Mouse (Mus musculus): ENCODE data around the gene Eefsec. TPM values are rescaled to one million over a fixed set of nuclear protein-coding genes. Genes with fewer than 3 reads are reported as not detected.
A peak's percentile ranks its signal among the peaks of the same experiment; 100 is the strongest.

Eefsec gene
- total RNA-seq, 2 experiments from 2014 or later, result 21.4 to 23.5 TPM

DNA sequence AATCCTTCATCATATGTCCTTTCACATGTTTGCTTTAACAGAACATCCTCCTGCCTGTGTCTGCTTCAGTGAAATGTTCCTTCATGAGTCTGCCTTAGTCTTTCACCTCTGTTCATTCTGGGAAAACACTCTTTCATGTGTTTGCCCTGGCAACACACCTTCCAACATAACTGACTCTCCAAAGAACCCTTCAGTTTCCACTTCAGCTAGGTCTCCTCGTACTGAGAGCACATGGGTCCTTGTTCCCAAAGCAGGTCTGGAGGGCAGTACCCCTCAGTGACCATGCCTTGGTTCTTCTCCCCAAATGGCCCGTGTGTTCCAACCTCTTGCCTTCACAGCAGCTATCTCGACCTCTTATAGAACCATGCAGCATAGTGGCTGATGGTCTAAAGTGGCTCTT, 179.3 kb downstream of the Eefsec start:
- DNase-seq (ENCODE audit: low spot score in 2 of 2), result no peak

GRCm38 (mm10) chr6:88266055-88266454, 180.3 kb downstream of the Eefsec start:
- no peak for DNase-seq (ENCODE audit: low spot score in 2 of 2)

GRCm38 (mm10) chr6:88265355-88265754, 181.0 kb downstream of the Eefsec start:
- no peak for DNase-seq (ENCODE audit: low spot score in 2 of 2)

- peak; percentile 24 to 64 for DNase-seq (ENCODE audit: low spot score in 2 of 2)
Observed at GRCm38 (mm10) chr6:88262160-88262559, 184.2 kb downstream of the Eefsec start.

- DNase-seq (ENCODE audit: low spot score in 2 of 2), result no peak
Observed at GRCm38 (mm10) chr6:88260645-88261044, 185.7 kb downstream of the Eefsec start.

GRCm38 (mm10) chr6:88259621-88260020, 186.7 kb downstream of the Eefsec start:
- no peak for DNase-seq (ENCODE audit: low spot score in 2 of 2)

GRCm38 (mm10) chr6:88255435-88255834, 190.9 kb downstream of the Eefsec start:
- DNase-seq (ENCODE audit: low spot score in 2 of 2), result no peak

DNA sequence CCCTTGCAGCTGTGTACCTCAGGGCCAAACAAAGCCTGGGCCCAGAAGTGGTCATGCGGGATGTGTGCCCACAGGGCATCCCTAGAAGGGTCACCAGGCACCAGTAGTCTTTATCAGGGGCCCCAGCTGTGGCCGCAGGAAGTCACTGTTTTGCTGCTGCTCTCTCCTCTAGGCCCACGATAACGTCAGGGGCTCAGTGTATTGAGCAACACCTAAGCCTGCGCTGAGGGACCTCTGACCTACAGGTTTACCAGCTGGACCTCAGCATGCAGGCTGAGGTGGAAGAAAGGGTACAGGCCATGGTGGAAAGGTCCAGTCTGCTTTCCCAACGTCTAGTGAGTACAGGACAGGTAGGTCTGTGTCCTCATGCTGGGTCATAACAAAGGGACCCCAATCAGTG, 192.3 kb downstream of the Eefsec start:
- DNase-seq (ENCODE audit: low spot score in 2 of 2), result no peak

GRCm38 (mm10) chr6:88251798-88252478, 194.4 kb downstream of the Eefsec start:
- no peak for DNase-seq (ENCODE audit: low spot score in 2 of 2)

GRCm38 (mm10) chr6:88251396-88251795, 194.9 kb downstream of the Eefsec start:
- DNase-seq (ENCODE audit: low spot score in 2 of 2), result no peak

- DNase-seq (ENCODE audit: low spot score in 2 of 2), result no peak
Observed at GRCm38 (mm10) chr6:88249231-88249630, 197.1 kb downstream of the Eefsec start.

DNA sequence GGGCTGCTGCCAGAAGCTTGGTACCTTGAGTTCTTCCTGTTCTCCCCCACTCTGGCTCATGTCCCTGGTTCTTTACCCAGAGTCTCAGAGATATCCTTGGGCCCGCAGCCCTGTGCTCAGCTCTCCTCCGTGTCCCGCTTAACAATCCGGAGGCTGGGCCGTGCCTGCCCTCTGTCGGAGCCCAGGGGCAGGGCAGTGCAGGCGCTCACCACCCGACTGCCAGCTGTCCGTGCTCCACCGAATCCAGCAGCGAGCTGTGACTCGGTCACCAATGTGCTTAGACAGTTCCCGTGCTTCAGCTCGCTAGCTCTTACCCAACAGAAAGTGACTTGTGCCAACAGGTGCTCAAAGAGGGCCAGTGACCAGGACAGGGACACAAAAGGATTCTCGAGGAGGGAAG, 203.7 kb downstream of the Eefsec start:
- DNase-seq (ENCODE audit: low spot score in 2 of 2), result peak; percentile 28 to 40

DNA sequence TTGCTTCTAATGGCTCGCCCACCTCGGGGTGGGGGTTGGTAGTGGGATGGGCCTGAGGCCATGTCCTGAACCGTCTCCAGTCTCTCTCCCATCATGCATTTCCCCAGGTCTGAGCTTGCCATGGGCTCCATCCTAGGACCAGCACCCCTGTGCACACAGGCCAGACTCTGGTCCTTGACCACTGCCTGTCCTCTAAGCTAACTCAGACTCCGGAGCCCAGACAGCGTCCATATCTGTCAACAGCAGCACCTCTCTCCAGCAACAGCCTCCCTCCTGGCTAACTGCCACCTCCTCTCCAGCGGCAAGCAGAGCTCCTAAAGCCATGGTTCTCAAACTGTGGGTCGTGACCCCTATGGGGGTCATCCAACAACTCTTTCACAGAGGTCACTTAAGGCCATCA, 209.8 kb downstream of the Eefsec start:
- DNase-seq (ENCODE audit: low spot score in 2 of 2), result no peak

DNA sequence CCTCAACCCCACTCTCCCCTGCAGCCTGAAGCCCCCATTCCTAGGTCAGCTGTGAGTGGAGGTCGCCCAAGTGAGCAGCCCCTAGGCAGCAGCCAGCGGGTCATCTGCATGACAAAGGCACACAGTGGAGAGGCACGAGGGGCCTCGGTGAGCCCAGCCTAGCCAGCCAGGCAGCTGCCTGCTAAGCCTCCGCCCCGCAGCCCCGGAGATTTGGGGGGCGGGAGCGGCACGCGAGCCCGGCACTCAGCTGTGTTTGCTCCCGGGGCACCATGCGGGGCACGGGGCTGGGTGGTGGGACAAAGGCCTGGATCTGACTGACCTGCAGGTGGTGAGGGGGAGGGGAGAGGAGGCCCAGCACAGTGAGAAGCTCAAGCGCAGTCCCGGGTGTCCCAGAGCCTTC, 210.4 kb downstream of the Eefsec start:
- DNase-seq (ENCODE audit: low spot score in 2 of 2), result no peak

DNA sequence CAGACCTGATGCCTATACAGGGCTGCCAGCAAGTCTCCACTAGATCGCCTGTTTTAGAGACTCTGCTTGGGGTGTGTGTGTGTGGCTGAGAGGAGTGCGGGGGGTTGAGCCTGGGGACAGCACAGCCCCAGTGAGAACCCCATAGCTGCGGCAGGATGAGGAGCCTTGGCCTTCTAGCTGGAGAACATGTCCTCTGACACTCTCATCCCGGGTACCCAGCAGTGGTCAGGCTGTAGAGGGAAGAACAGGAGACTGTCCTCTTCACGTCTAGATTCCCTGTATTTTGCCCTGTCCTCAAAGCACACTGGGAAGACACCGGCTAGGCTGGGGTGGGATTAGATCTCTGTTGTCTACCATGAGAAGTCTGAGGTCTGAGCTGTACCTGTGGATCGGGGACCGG, 210.9 kb downstream of the Eefsec start:
- DNase-seq (ENCODE audit: low spot score in 2 of 2), result no peak

DNA sequence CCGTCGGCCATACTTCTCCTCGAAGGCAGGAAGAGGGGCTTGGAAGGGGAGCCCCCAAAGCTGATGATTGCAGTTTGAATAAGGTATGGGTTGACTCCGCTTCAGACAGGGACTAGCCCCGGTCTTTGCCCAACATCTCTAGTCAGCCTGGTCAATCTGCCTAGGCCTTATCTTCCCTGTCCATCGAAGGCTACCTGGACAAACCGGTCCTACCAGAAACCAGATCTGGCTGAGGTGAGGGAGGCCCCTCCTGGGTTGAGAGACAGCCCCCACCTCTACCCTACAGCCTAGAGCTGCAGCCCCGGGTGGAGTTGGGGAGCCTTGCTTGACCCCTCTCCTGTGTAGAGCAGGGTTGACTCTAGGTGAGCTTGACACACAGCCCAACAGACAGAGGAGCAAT, 212.3 kb downstream of the Eefsec start:
- DNase-seq (ENCODE audit: low spot score in 2 of 2), result no peak

- DNase-seq (ENCODE audit: low spot score in 2 of 2), result no peak
Observed at GRCm38 (mm10) chr6:88232221-88232620, 214.1 kb downstream of the Eefsec start.

DNA sequence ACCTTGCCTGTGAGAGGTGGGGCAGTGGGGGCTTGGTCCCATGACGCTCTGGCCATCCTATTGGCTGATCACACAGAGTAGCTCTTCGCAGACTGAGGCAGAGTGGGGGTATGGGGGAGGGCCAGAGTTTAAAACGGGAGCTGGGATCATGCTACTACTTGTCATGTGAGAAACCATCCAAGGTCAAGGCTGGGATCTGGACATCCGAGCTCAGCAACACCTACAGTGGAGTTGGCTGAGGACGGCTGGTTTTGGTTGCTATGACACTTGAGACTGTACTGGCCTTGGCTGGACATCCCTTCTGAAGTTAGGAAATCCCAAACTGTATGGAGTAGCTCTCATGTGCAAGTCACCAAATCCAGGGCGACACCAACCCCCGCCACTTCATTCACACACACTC, 214.5 kb downstream of the Eefsec start:
- no peak for DNase-seq (ENCODE audit: low spot score in 2 of 2)

DNA sequence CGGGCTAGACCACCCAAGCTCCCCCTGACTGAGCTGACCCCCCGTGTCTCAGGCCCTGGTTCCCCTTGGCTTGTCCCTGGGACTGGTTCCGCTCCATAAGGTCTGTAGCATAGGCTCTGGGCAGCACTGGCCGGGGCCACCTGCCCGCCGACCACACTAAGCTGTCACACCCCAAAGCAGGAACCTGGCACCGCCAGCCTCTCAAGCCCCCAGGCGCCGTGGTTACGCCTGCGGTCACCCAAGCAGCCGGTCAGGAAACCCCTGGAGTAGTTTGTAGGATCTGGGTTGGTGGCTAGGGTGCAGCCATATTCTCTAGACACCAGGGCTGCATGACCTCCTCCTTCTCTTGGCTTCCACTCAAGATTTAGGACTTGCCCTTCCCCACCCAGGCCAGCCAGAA, 217.1 kb downstream of the Eefsec start:
- no peak for DNase-seq (ENCODE audit: low spot score in 2 of 2)

GRCm38 (mm10) chr6:88227537-88227936, 218.8 kb downstream of the Eefsec start:
- DNase-seq (ENCODE audit: low spot score in 2 of 2), result no peak

GRCm38 (mm10) chr6:88226570-88226994, 219.8 kb downstream of the Eefsec start:
- DNase-seq (ENCODE audit: low spot score in 2 of 2), result no peak

- DNase-seq (ENCODE audit: low spot score in 2 of 2), result no peak
Observed at GRCm38 (mm10) chr6:88221968-88222367, 224.4 kb downstream of the Eefsec start, which contains the start of gene Dnajb8. Dnajb8 (plus strand) TSS chr6:88222268.

DNA sequence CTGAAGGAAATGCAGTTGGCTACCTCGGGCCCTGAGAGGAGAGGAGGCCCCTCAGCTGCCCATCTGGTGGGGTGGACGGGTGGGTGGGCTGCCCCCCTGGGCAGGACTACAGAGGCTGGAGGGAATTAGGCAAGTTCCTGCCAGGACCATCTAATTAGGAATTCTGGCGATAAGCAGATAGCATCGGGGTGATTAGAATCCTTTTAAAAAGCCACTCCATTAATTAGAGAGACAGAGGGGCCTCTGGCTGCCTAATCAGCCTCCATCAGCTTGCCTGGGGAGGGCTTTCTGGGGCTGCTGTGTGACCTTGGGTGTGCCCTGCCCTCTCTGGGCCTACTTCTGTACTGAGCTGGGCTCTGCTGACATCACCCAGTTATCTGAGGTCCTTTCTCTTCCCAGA, 227.2 kb downstream of the Eefsec start:
- DNase-seq (ENCODE audit: low spot score in 2 of 2), result no peak

Measured in layer of hippocampus, postnatal 14 days (tissue).